In the genomic region with DNA sequence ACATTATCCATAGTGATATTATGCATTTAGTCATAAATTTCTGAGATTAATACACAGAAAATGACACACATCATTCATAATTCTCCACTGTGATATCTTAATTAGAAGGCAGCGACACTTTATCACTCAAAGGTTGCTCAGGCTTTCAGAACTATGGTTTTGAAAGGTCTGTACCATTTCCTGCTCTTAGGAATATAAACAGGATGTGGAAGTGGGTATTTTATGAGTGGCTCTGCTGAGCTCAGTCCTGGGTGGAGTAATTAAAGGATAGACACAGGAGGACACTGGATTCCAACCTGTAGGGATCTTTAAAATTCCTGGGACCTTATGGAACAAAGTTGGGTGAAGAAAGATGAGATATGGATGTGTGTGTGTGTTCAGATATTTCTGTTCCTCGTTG, we compare ENCODE assay signal across 13 mouse cellular contexts. TPM values are rescaled to one million over a fixed set of nuclear protein-coding genes. Genes with fewer than 3 reads are reported as not detected.
DNase-seq lines count a peak whose midpoint lies in the region; ATAC-seq and TF ChIP-seq lines count a peak whose summit lies in the region.
"Not testable (repeated sequence)": the region's sequence is repeated elsewhere in the genome, so short reads cannot be mapped to it uniquely, and the experiment has no call there.
"Had no signal": no experiment of that assay in that cellular context is flagged by ENCODE, and none has a peak within 500 bp of the region (broad histone marks: within the 10 kb centered on the region; RNA-seq: fewer than 3 reads in every experiment).

No protein-coding gene starts in this region.

- not testable (repeated sequence) for H3K36me3 ChIP-seq in kidney, adult 2 months (ENCODE audit: control insufficient read depth, insufficient read depth, low read length); lung, embryonic 16.5 days (ENCODE audit: control insufficient read depth, insufficient read depth, low read length); myocyte (ENCODE audit: control insufficient read depth, insufficient read depth)

- peak; percentile 86 for ATAC-seq in CD4-positive, CD25-positive, alpha-beta regulatory T cell, adult 4 months
- ATAC-seq in lung, embryonic 16.5 days (ENCODE audit: low read depth), result peak; percentile 38; the same call in 1 of the 2 replicates

- TF ChIP-seq CTCF in kidney, adult 2 months (conservative IDR thresholded peaks at IDR 0.05; ENCODE audit: insufficient read depth, insufficient read length, low read depth, low read length), result not testable (repeated sequence)

- not testable (repeated sequence) for H3K9me3 ChIP-seq in lung, embryonic 16.5 days (ENCODE audit: control insufficient read depth, low read length)

- H3K4me2 ChIP-seq in lung, embryonic 16.5 days (ENCODE audit: low read depth, low read length), result not testable (repeated sequence)
- H3K4me2 ChIP-seq in myocyte (ENCODE audit: low read depth), result peak overlapping the region; percentile 24

- H3K27ac ChIP-seq in kidney, adult 2 months (ENCODE audit: insufficient read depth, low read depth, low read length); lung, embryonic 16.5 days (ENCODE audit: low read length): not testable (repeated sequence)

- WGBS in kidney, adult 2 months, result 49% methylated on average over 2 of the region's 2 CpGs
- 37% methylated on average over 2 of the region's 2 CpGs for WGBS in lung, embryonic 16.5 days

- not testable (repeated sequence) for H3K27me3 ChIP-seq in kidney, adult 2 months (replicated peaks; ENCODE audit: control insufficient read depth, insufficient read depth, low read length); lung, embryonic 16.5 days (ENCODE audit: control insufficient read depth, insufficient read depth, low read depth, low read length); myocyte (ENCODE audit: control insufficient read depth, insufficient read depth, insufficient read length)

- DNase-seq in CD4-positive helper T cell, adult 2 months (ENCODE audit: low read depth, low spot score), result peak; percentile 20
- DNase-seq in heart, adult 11 months, result peak; percentile 4
- peak; percentile 16 for DNase-seq in kidney, adult 2 months

- H3K79me2 ChIP-seq in myocyte (ENCODE audit: control insufficient read depth, insufficient read depth), result not testable (repeated sequence)

- H3K4me3 ChIP-seq in kidney, adult 2 months (ENCODE audit: insufficient read depth, low read depth, low read length); lung, embryonic 16.5 days (ENCODE audit: low read length); myocyte: not testable (repeated sequence)

- H3K9ac ChIP-seq in lung, embryonic 16.5 days (ENCODE audit: low read length), result not testable (repeated sequence)

- H3ac ChIP-seq in myocyte (ENCODE audit: control insufficient read depth, insufficient read length), result not testable (repeated sequence)

- H3K4me1 ChIP-seq in kidney, adult 2 months (ENCODE audit: control insufficient read depth, insufficient read depth, low read length); lung, embryonic 16.5 days (replicated peaks; ENCODE audit: control insufficient read depth, insufficient read depth, low read length): not testable (repeated sequence)

- TF ChIP-seq POLR2A in kidney, adult 2 months (IDR thresholded peaks at IDR 0.05; ENCODE audit: low read depth, low read length); myocyte (IDR thresholded peaks at IDR 0.05; ENCODE audit: insufficient read length, low read depth): not testable (repeated sequence)

RNA-seq across cellular contexts. Expression of a gene that starts 12.3 kb away (rescaled TPM):
- 100 to 1,000 TPM; 337 to 352 TPM for polyA plus RNA-seq in CD4-positive, CD25-positive, alpha-beta regulatory T cell, adult 4 months (2017; shearing (Covaris generic))
- polyA plus RNA-seq in kidney, adult 2 months (2012; rRNA removed), result 3.7 and 5.5 TPM in 2 replicates
- 0.53 and 1.5 TPM in 2 replicates for polyA plus RNA-seq in lung, embryonic 16.5 days (2015; fragmentation: Nextera tagmentation; extraction: Ambion mirVana)
- polyA plus RNA-seq in myocyte (2012; fragmentation: generic; extraction: Trizol), result 0.04 TPM
- polyA plus RNA-seq: embryonic facial prominence, embryonic 10.5 days; embryonic facial prominence, embryonic 12.5 days; forebrain, embryonic 11.5 days; forebrain, embryonic 13.5 days; forebrain, embryonic 15.5 days had no signal

RNA-seq across cellular contexts. Expression of a gene that starts 14.3 kb away (rescaled TPM):
- polyA plus RNA-seq in CD4-positive, CD25-positive, alpha-beta regulatory T cell, adult 4 months (2017; shearing (Covaris generic)), result 1 to 10 TPM; 7.0 to 8.0 TPM
- 0.08 and 0.33 TPM in 2 replicates for polyA plus RNA-seq in kidney, adult 2 months (2012; rRNA removed)
- 0.06 TPM in 1 of 2 replicates, not detected in the other for polyA plus RNA-seq in lung, embryonic 16.5 days (2015; fragmentation: Nextera tagmentation; extraction: Ambion mirVana)
- polyA plus RNA-seq in myocyte (2012; fragmentation: generic; extraction: Trizol), result 0.10 TPM
- polyA plus RNA-seq: embryonic facial prominence, embryonic 10.5 days; embryonic facial prominence, embryonic 12.5 days; embryonic facial prominence, embryonic 14.5 days; forebrain, embryonic 11.5 days; forebrain, embryonic 13.5 days; forebrain, embryonic 15.5 days; forebrain, postnatal 0 days had no signal

RNA-seq across cellular contexts. Expression of a gene that starts 27.1 kb away (rescaled TPM):
- 100 to 1,000 TPM; 159 to 268 TPM for polyA plus RNA-seq in CD4-positive, CD25-positive, alpha-beta regulatory T cell, adult 4 months (2017; shearing (Covaris generic))
- polyA plus RNA-seq in kidney, adult 2 months (2012; rRNA removed), result 2.0 and 3.1 TPM in 2 replicates
- polyA plus RNA-seq in lung, embryonic 16.5 days (2015; fragmentation: Nextera tagmentation; extraction: Ambion mirVana), result 0.85 and 1.5 TPM in 2 replicates
- 1.1 TPM for polyA plus RNA-seq in myocyte (2012; fragmentation: generic; extraction: Trizol)

RNA-seq across cellular contexts. Expression of a gene that starts 27.6 kb away (rescaled TPM):
- polyA plus RNA-seq in CD4-positive, CD25-positive, alpha-beta regulatory T cell, adult 4 months (2017; shearing (Covaris generic)), result 1 to 10 TPM in 1 of 2 experiments, under 1 TPM in 1; 0.92 to 1.1 TPM
- 0.10 and 0.16 TPM in 2 replicates for polyA plus RNA-seq in kidney, adult 2 months (2012; rRNA removed)
- not detected in 2 replicates for polyA plus RNA-seq in lung, embryonic 16.5 days (2015; fragmentation: Nextera tagmentation; extraction: Ambion mirVana)
- polyA plus RNA-seq in myocyte (2012; fragmentation: generic; extraction: Trizol), result 0.05 TPM
- polyA plus RNA-seq: embryonic facial prominence, embryonic 10.5 days; embryonic facial prominence, embryonic 12.5 days; forebrain, embryonic 11.5 days; forebrain, embryonic 13.5 days; forebrain, embryonic 15.5 days; forebrain, postnatal 0 days had no signal

RNA-seq across cellular contexts. Expression of a gene that starts 44.7 kb away (rescaled TPM):
- polyA plus RNA-seq in CD4-positive, CD25-positive, alpha-beta regulatory T cell, adult 4 months (2017; shearing (Covaris generic)), result 100 to 1,000 TPM; 148 to 213 TPM
- 1.4 and 2.4 TPM in 2 replicates for polyA plus RNA-seq in kidney, adult 2 months (2012; rRNA removed)
- 0.78 TPM in 2 replicates for polyA plus RNA-seq in lung, embryonic 16.5 days (2015; fragmentation: Nextera tagmentation; extraction: Ambion mirVana)
- 1.4 TPM for polyA plus RNA-seq in myocyte (2012; fragmentation: generic; extraction: Trizol)

Comparison
In these comparisons a context has a peak if more than half of its experiments do, and no peak if none do; other contexts are left out.
1. RNA of a gene that starts 12.3 kb away (polyA plus RNA-seq): 337 to 352 TPM in CD4-positive, CD25-positive, alpha-beta regulatory T cell, adult 4 months; 3.7 to 5.5 TPM in kidney, adult 2 months, 0.53 to 1.5 TPM in lung, embryonic 16.5 days and 0.04 TPM in myocyte (single experiment); every median in the first group is over 10 times any median in the second.
2. RNA of a gene that starts 27.1 kb away (polyA plus RNA-seq): 159 to 268 TPM in CD4-positive, CD25-positive, alpha-beta regulatory T cell, adult 4 months; 2.0 to 3.1 TPM in kidney, adult 2 months, 1.1 TPM in myocyte (single experiment) and 0.85 to 1.5 TPM in lung, embryonic 16.5 days; every median in the first group is over 10 times any median in the second.
3. Peak in every context shown above with its lines, with median percentiles within 50 percentile points of each other: DNase-seq.